22 mouse cellular contexts compared by ENCODE assay signal in genomic region chr15:93648646-93649045, GRCm38 (mm10). TPM values are rescaled to one million over a fixed set of nuclear protein-coding genes. Genes with fewer than 3 reads are reported as not detected.
A peak's percentile ranks its signal among the peaks of the same experiment; 100 is the strongest.
DNase-seq lines count a peak whose midpoint lies in the region; ATAC-seq lines count a peak whose summit lies in the region.
"Had no signal": no experiment of that assay in that cellular context is flagged by ENCODE, and none has a peak within 500 bp of the region (broad histone marks: within the 10 kb centered on the region; RNA-seq: fewer than 3 reads in every experiment).

No protein-coding gene starts in this region.

- WGBS in heart, embryonic 10.5 days, result 48% methylated on average over 4 of the region's 4 CpGs
- 85% methylated on average over 4 of the region's 4 CpGs for WGBS in midbrain, embryonic 11.5 days
- WGBS in midbrain, embryonic 14.5 days, result 86% methylated on average over 4 of the region's 4 CpGs

- peaks cover 32% of the 10 kb centered on the region for H3K4me1 ChIP-seq in heart, embryonic 10.5 days
- no peaks in the 10 kb centered on the region for H3K4me1 ChIP-seq in midbrain, embryonic 11.5 days (ENCODE audit: control insufficient read depth, insufficient read depth, low read length)
- no peaks in the 10 kb centered on the region for H3K4me1 ChIP-seq in midbrain, embryonic 14.5 days (ENCODE audit: control insufficient read depth, insufficient read depth, low read length)
- H3K4me1 ChIP-seq: forebrain, embryonic 12.5 days had no signal

- ATAC-seq in midbrain, embryonic 11.5 days (ENCODE audit: low FRiP score), result no peak
- ATAC-seq in midbrain, embryonic 14.5 days (ENCODE audit: low FRiP score, low TSS enrichment), result no peak
- ATAC-seq: forebrain, embryonic 14.5 days; forebrain, embryonic 16.5 days had no signal

- H3K27me3 ChIP-seq in heart, embryonic 10.5 days (ENCODE audit: insufficient read depth, poor library complexity, severe bottlenecking), result no peaks in the 10 kb centered on the region
- H3K27me3 ChIP-seq in midbrain, embryonic 11.5 days (ENCODE audit: control insufficient read depth, insufficient read depth, low read length), result no peaks in the 10 kb centered on the region
- no peaks in the 10 kb centered on the region for H3K27me3 ChIP-seq in midbrain, embryonic 14.5 days (ENCODE audit: control insufficient read depth, insufficient read depth, low read length)
- H3K27me3 ChIP-seq: embryonic facial prominence, embryonic 13.5 days; embryonic facial prominence, embryonic 15.5 days; forebrain, embryonic 12.5 days had no signal

- no peak overlapping the region for H3K27ac ChIP-seq in heart, embryonic 10.5 days
- no peak overlapping the region for H3K27ac ChIP-seq in midbrain, embryonic 11.5 days (ENCODE audit: low read depth, low read length)
- H3K27ac ChIP-seq in midbrain, embryonic 14.5 days (replicated peaks; ENCODE audit: low read depth, low read length), result no peak overlapping the region
- H3K27ac ChIP-seq: embryonic facial prominence, embryonic 13.5 days; embryonic facial prominence, embryonic 15.5 days; forebrain, embryonic 10.5 days; forebrain, embryonic 12.5 days had no signal

- H3K9ac ChIP-seq in midbrain, embryonic 11.5 days (ENCODE audit: low read length), result no peak overlapping the region
- no peak overlapping the region for H3K9ac ChIP-seq in midbrain, embryonic 14.5 days (replicated peaks; ENCODE audit: low read length)
- H3K9ac ChIP-seq: embryonic facial prominence, embryonic 13.5 days; embryonic facial prominence, embryonic 15.5 days; forebrain, embryonic 12.5 days had no signal

- H3K4me3 ChIP-seq in heart, embryonic 10.5 days, result no peak overlapping the region
- H3K4me3 ChIP-seq in midbrain, embryonic 11.5 days (ENCODE audit: low read depth, low read length), result no peak overlapping the region
- no peak overlapping the region for H3K4me3 ChIP-seq in midbrain, embryonic 14.5 days (replicated peaks; ENCODE audit: low read depth, low read length)
- H3K4me3 ChIP-seq: embryonic facial prominence, embryonic 13.5 days; embryonic facial prominence, embryonic 15.5 days; erythroblast, embryonic 14.5 days; forebrain, embryonic 10.5 days; forebrain, embryonic 12.5 days had no signal

- H3K4me2 ChIP-seq in midbrain, embryonic 11.5 days, result no peak overlapping the region
- no peak overlapping the region for H3K4me2 ChIP-seq in midbrain, embryonic 14.5 days (ENCODE audit: low read length)
- H3K4me2 ChIP-seq: embryonic facial prominence, embryonic 13.5 days; embryonic facial prominence, embryonic 15.5 days; forebrain, embryonic 12.5 days had no signal

- no peaks in the 10 kb centered on the region for H3K36me3 ChIP-seq in heart, embryonic 10.5 days
- no peaks in the 10 kb centered on the region for H3K36me3 ChIP-seq in midbrain, embryonic 11.5 days (ENCODE audit: control insufficient read depth, insufficient read depth, low read length)
- no peaks in the 10 kb centered on the region for H3K36me3 ChIP-seq in midbrain, embryonic 14.5 days (ENCODE audit: control insufficient read depth, insufficient read depth, low read length)
- H3K36me3 ChIP-seq: embryonic facial prominence, embryonic 13.5 days; embryonic facial prominence, embryonic 15.5 days; forebrain, embryonic 10.5 days; forebrain, embryonic 12.5 days had no signal

- peak; percentile 56 for DNase-seq in heart, embryonic 10.5 days (ENCODE audit: low spot score)
- DNase-seq in heart, postnatal 4 days, result no peak
- DNase-seq in midbrain, embryonic 11.5 days (ENCODE audit: low spot score, missing footprints), result peak; percentile 66
- no peak for DNase-seq in midbrain, embryonic 14.5 days
- DNase-seq: adrenal gland, adult 2 months; adrenal gland, postnatal 10 days; adrenal gland, postnatal 25 days; cerebellum, adult 11 months; cerebellum, adult 18-20 months; cerebellum, adult 8-10 months; cerebellum, adult 9-11 months; cerebellum, postnatal 14 days; cerebellum, postnatal 36 days; embryo, embryonic 11 days had no signal

- H3K9me3 ChIP-seq in heart, embryonic 10.5 days, result no peaks in the 10 kb centered on the region
- no peaks in the 10 kb centered on the region for H3K9me3 ChIP-seq in midbrain, embryonic 11.5 days (ENCODE audit: control insufficient read depth, low read length)
- no peaks in the 10 kb centered on the region for H3K9me3 ChIP-seq in midbrain, embryonic 14.5 days (ENCODE audit: control insufficient read depth, low read length)
- H3K9me3 ChIP-seq: embryonic facial prominence, embryonic 13.5 days; embryonic facial prominence, embryonic 15.5 days; forebrain, embryonic 10.5 days; forebrain, embryonic 12.5 days had no signal

RNA-seq across cellular contexts. Expression of gene Prickle1, which starts 53.0 kb away (rescaled TPM):
- polyA plus RNA-seq in heart, embryonic 10.5 days (2016; fragmentation: Nextera tagmentation; extraction: Ambion mirVana), result 28.5 and 33.4 TPM in 2 replicates
- 10 to 100 TPM; 31.0 to 36.4 TPM for total RNA-seq in heart, postnatal 4 days (2021)
- 16.1 and 16.8 TPM in 2 replicates for polyA plus RNA-seq in midbrain, embryonic 11.5 days (2014; fragmentation: Nextera tagmentation; extraction: Ambion mirVana)
- polyA plus RNA-seq in midbrain, embryonic 14.5 days (2014; fragmentation: Nextera tagmentation; extraction: Ambion mirVana), result 8.2 and 11.6 TPM in 2 replicates
- total RNA-seq: MEL had no signal

Comparison
In these comparisons a context has a peak if more than half of its experiments do, and no peak if none do; other contexts are left out.
1. DNase-seq: peak in heart, embryonic 10.5 days (single experiment) and midbrain, embryonic 11.5 days (single experiment); none in heart, postnatal 4 days (single experiment) and midbrain, embryonic 14.5 days (single experiment).